Mouse (Mus musculus) embryo, embryonic 9.5 days (tissue): ENCODE measurements around the gene Olfr745.

Source experiments
- DNase-seq: peaks from one replicate; pipeline ENCODE4 v3.0.0-alpha.2; 2017; ENCODE audit errors: extremely low spot score

Gene Olfr745

DNA sequence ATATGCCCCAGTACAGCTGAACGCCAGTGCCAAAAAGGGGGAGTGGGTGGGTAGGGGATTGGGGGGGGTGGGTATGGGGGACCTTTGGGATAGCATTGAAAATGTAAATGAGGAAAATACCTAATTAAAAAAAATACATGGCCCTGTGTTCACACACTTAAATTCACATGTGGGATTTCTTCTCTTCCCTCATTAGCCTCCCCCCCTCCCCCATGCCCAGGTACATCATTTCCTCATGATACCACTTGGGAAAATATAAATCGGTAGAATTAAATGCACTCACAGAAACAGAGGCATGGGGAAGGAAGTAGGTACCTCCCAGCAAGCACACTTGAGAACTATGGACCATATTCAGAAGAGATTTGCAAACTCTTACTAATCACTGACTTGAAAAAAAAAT, at the start of gene Olfr745:
Gene Olfr745 (plus strand): TSS at position 301 of the 400 bp plus-strand sequence.
- no peak for DNase-seq

DNA sequence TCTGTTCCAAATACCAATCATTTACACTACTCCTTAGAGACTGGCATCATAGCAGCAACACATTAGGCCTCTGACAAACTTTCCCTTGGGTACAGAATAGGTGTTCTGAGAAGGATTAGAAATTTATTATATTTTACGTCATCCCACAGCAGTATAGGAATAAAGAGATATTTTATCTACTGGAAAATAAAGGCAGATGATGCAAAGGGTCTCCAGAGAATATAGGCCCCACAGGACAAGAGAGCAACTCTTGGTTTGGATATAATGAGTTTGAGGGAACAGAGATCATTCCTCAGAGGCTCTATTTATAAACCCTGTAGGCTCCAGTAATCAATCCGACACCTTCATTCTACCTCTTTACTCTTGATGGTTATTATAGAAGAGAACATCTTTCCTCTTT, 24.6 kb upstream of the Olfr745 start, which contains the start of gene Olfr744:
Gene Olfr744 (plus strand): TSS at position 301 of the 400 bp plus-strand sequence.
- no peak for DNase-seq

DNA sequence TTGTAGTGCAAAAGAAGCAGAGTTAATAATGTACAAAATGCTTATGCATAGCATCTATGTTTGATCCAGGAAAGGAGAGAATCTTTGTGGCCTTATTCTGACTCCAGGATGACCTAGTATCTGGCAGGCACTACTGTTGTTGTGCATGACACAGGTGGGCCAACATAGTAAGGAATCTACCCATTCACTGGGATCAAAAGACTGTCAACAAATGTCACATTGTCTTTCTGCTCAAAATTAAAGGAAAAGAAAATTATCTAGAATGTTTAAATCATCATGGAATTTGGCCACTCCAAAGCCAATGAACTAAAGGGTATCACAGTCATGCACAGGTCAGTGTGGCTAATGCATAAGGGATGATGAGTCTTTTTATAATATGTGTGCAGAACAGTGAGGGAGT, 7.6 kb downstream of the Olfr745 start, which contains the start of gene Olfr746:
Gene Olfr746 (plus strand): TSS at position 301 of the 400 bp plus-strand sequence.
- DNase-seq = no peak

- no peak for DNase-seq
Measured at GRCm38 (mm10) chr14:50693106-50693505, 53.9 kb downstream of the Olfr745 start, which contains the start of gene Olfr747. Gene Olfr747, minus strand, starts transcription at chr14:50693206.
